Mouse (Mus musculus) heart, embryonic 11.5 days (tissue): Measurements from ENCODE around the gene Olfr777. TPM values are rescaled to one million over a fixed set of nuclear protein-coding genes. Genes with fewer than 3 reads are reported as not detected.

Experiments used
- polyA plus RNA-seq: library from polyadenylated mRNA; unstranded; fragments of >200 nt; fragmentation: Nextera tagmentation; extraction: Ambion mirVana; gene quantifications from 2 replicates; pipeline ENCODE4 v1.2.1, GENCODE M21; 2014

The Olfr777 gene
- polyA plus RNA-seq, 1 experiment from 2014 or later, result not detected

Other genes with a start within 250 kb of the Olfr777 start
- not detected in 2 replicates for gene Olfr764-ps1, start 231.6 kb downstream of the Olfr777 start, polyA plus RNA-seq
- gene Olfr765, start 221.5 kb downstream of the Olfr777 start, polyA plus RNA-seq, result not detected in 2 replicates
- not detected in 2 replicates for gene Olfr766-ps1, start 202.5 kb downstream of the Olfr777 start, polyA plus RNA-seq
- not detected in 2 replicates for gene Olfr767, start 188.6 kb downstream of the Olfr777 start, polyA plus RNA-seq
- gene Olfr768, start 172.1 kb downstream of the Olfr777 start, polyA plus RNA-seq, result not detected in 2 replicates
- not detected in 2 replicates for gene Olfr769, start 153.6 kb downstream of the Olfr777 start, polyA plus RNA-seq
- gene Olfr770, start 132.5 kb downstream of the Olfr777 start, polyA plus RNA-seq, result not detected in 2 replicates
- not detected in 2 replicates for gene Olfr771, start 106.7 kb downstream of the Olfr777 start, polyA plus RNA-seq
- not detected in 2 replicates for gene Olfr772, start 93.6 kb downstream of the Olfr777 start, polyA plus RNA-seq
- not detected in 2 replicates for gene Olfr773, start 84.1 kb downstream of the Olfr777 start, polyA plus RNA-seq
- not detected in 2 replicates for gene Olfr774, start 35.3 kb downstream of the Olfr777 start, polyA plus RNA-seq
- not detected in 2 replicates for gene Olfr775, start 23.1 kb downstream of the Olfr777 start, polyA plus RNA-seq
- not detected in 2 replicates for gene Olfr776, start 12.4 kb downstream of the Olfr777 start, polyA plus RNA-seq
- not detected in 2 replicates for gene Olfr780, start 46.6 kb upstream of the Olfr777 start, polyA plus RNA-seq
- gene Olfr781, start 57.4 kb upstream of the Olfr777 start, polyA plus RNA-seq, result not detected in 2 replicates
- gene Olfr782, start 77.4 kb upstream of the Olfr777 start, polyA plus RNA-seq, result not detected in 2 replicates
- not detected in 2 replicates for gene Olfr784, start 112.6 kb upstream of the Olfr777 start, polyA plus RNA-seq
- gene Olfr785, start 133.9 kb upstream of the Olfr777 start, polyA plus RNA-seq, result not detected in 2 replicates
- not detected in 2 replicates for gene Olfr786, start 155.8 kb upstream of the Olfr777 start, polyA plus RNA-seq
- gene Olfr787, start 190.4 kb upstream of the Olfr777 start, polyA plus RNA-seq, result not detected in 2 replicates
- not detected in 2 replicates for gene Olfr788, start 199.5 kb upstream of the Olfr777 start, polyA plus RNA-seq
- gene Olfr789, start 213.3 kb upstream of the Olfr777 start, polyA plus RNA-seq, result not detected in 2 replicates
- gene Olfr790, start 227.0 kb upstream of the Olfr777 start, polyA plus RNA-seq, result not detected in 2 replicates